Mouse (Mus musculus) olfactory bulb, adult 2 months (tissue): ENCODE data around the gene Ildr1.

Experiments used
- CTCF ChIP-seq: fragments of 200-500 bp; IDR thresholded peaks from 2 replicates; pipeline ENCODE4 v1.5.1; 2012; ENCODE audit warnings: low read depth, mild to moderate bottlenecking, low read length, moderate library complexity; ENCODE audit not compliant: insufficient read depth
- POLR2A ChIP-seq: fragments of 200-500 bp; IDR thresholded peaks from 2 replicates; pipeline ENCODE4 v1.6.1; 2012; ENCODE audit warnings: mild to moderate bottlenecking, low read depth, low read length, moderate library complexity; ENCODE audit not compliant: insufficient read depth

GRCm38 (mm10) chr16:36707702-36708423 is 14.1 kb downstream of the Ildr1 start:
- TF ChIP-seq CTCF: no peak
- no peak for TF ChIP-seq POLR2A
